Mouse (Mus musculus) Muller cell, postnatal 12 days (primary cell): ENCODE data around the gene Eps8l2.

Experiments used
- DNase-seq: peaks from one replicate; pipeline ENCODE4 v3.0.0-alpha.2; 2015; ENCODE audit errors: inconsistent ontology term

Gene Eps8l2

DNA sequence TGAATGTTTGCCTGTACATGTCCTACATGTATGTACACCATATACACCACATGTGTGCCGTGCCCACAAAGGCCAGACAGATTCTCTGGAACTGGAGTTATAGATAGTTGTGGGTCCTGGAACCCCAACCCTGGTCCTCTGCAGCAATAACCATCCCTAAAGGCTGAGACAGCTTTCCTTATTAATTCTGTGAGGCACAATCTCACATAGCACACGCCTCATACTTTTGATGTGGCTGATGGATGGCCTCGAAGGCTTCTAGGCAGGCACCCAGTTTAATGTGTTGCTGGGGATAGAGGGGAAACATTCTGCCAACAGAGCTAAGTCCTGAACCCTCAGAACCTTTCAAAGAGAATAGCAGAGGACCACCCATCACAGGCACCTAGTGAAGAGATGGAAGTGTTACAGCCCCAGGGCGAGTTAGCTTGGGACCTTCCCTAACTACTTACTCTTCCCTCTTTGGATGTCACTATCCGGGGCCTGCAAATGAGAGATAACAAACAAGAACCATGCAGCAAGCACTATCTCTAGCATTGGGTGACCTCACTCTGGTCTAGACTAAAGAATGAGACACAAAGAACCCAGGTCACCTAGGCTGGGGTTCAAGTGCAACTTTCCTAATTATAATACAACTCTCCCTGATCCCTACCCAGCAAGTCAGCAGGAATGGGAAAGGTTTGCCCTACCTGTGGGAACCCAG is 25.8 kb downstream of the Eps8l2 start:
- DNase-seq, result no peak

DNA sequence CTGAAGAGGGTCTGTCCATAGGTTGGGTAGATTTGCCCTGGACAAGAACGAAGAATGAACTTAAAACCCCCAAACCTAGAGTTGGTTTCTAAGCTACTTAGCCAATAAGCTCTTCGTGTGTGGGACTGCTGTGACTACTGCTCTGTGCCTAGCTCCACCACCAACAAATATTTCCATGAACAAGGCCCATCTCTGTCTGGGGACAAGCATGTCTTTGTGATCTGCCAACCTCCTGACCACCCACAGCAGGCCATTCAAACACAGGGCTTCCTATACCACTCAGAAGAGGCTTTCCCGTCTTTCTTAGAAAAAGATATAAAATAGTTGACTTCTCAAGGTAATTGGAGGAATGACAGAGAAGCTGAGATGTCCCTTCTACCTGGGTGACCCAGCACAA is 26.4 kb downstream of the Eps8l2 start:
- DNase-seq, result no peak

DNA sequence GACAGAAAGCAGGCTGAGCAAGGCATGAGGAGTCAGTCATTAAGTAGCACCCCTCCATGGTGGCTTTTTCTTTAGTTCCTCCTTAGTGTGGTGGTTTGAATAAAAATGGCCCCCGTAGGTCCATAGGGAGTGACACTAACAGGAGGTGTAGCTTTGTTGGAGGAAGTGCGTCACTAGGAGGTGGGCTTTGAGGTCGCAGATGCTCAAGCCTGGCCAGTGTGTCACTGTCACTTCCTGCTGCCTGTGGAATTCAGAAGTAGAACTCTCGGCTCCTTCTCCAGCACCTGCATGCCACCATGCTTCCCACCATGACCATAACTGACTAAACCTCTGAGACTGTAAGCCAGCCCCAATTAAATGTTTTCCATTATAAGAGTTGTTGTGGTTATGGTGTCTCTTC is 28.7 kb downstream of the Eps8l2 start:
- DNase-seq, result no peak

DNA sequence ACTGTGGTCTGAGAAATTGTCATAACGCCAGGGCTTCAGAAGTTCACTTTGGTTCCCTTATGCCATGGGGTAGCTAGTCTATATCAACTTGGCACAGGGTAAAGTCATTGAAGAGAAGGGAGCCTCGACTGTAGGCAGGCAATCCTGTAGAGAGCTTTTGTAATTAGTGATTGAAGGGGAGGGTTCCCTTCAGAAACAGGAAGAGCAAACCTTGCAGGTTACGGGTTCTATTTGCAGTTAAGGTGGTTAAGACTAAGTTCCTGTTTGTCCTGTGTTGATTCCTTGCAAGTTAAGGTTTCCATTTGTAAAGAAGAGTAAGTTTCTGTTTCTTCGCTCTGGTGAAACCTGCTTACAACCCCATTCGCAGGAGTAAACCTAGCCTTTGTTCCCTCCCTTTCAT is 31.2 kb downstream of the Eps8l2 start:
- no peak for DNase-seq

DNA sequence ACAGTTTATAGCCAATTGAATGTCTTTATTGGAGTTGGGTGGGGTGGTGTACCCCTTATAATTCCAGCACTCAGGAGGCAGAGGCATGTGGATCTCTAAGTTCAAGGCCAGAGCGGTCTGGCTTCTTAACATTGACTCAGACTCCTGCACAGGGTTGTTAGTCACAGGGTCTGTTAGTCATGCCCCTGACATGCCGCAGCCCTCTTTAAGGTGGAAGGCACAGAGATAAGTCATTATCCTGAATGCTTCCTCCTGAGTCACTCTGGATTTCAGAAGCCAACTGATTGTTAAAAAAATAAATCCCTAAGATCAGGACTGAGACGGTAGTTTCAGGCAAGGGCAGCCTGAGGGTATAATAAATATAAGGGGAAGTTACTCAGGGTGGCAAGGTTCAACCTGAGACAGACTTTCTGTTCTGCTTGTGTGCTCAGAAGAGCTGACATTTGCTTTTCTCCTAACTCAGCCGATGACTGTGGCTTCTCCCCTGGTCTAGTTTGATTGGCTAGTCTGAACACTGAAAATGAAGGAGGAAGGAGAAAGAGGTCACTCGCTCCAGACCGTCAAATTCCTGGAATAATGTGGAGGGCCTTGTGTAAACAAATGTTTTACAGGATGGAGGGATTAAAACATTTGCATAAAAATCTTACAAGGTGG is 33.4 kb downstream of the Eps8l2 start:
- DNase-seq, result peak; percentile 40

DNA sequence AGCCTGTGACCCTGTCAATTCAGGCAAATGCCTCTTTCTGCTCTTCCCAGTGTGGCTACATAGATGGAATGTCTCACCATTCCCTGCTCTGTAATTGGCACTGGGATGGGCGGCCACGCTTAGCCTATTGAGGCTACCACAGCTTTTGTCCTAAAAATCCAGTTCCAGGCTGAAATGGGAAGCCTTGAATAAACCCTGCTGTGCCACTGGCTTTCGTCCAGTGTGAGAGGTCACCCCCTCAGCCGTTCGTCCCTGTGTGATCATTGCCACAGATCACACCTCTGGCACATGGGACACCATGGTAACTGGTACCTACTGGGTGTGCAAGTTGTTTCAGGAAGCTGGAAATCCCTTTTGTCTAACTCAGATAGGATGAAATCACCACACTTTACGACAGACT is 34.9 kb downstream of the Eps8l2 start:
- DNase-seq, result peak; percentile 83

DNA sequence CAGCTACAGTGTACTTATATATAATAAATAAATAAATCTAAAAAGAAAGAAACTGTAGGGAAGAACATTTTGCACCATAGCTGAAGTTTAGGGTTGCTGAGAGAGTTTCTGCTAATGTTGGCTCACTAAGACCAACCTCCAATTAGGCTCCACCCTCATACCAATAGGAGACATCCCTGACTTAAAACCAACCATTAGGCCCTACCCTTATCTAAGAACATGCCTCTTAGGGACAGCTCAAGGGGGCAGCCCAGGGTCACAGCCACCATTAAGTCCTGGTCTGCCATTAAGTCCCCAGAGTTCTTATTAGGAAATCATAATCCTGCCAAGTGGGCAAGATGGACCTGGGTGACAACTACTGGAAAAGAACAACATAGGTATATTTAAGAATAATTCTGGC is 35.7 kb downstream of the Eps8l2 start:
- DNase-seq, result no peak

DNA sequence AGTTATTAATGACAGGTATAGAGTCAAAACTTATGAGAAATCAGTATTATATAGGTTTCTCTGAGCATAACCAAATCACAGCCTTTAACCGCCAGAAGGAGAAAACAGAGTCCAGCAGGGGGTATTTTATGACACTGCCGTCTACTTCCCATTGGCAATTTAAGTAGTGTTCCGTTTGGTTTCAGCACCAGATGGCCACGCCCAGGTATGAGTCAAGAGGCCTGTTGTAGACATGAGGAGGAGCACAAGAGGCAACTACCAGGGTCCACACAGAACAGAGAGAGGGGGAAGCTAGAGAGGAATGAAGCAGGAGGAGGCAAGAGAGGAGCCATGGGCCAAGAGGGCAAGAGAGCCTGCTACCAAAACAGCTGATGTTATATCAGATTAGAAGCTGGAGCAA is 40.9 kb downstream of the Eps8l2 start:
- DNase-seq, result no peak

DNA sequence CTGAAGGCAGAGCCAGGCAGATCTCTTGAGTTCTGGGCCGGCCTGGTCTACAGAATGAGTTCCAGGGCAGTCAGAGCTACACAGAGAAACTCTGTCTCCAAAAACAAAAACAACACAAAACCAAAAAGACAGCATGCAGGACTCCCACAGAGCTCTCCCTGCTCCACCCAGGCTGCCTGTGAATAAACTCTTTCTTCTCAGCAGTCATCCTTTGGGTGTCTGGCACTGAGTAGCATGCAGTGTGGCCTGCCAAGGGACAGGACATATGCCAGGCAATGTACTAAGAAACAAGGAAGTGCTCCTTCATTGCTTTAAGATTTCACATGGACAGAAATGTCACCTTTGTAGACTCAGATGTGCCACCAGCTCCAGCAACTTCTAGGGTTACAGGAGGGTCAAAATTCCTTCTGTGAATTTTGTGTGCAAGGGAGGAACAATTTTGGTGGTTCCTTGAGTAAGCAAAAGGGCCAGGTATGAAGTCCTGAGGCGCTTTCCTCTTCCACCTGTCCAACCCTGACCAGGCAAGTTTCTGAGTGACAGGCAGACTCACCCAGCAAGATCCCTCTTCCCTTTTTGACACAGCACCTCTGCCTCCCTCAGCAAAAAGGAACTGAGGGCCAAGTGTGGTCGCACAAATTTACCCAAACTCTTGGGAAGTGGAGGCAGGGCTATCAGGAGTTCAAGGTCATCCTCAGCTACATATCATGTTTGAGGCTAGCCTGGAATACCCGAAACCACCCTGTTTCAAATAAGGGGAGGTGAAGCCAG is 42.6 kb downstream of the Eps8l2 start:
- DNase-seq, result peak; percentile 16

DNA sequence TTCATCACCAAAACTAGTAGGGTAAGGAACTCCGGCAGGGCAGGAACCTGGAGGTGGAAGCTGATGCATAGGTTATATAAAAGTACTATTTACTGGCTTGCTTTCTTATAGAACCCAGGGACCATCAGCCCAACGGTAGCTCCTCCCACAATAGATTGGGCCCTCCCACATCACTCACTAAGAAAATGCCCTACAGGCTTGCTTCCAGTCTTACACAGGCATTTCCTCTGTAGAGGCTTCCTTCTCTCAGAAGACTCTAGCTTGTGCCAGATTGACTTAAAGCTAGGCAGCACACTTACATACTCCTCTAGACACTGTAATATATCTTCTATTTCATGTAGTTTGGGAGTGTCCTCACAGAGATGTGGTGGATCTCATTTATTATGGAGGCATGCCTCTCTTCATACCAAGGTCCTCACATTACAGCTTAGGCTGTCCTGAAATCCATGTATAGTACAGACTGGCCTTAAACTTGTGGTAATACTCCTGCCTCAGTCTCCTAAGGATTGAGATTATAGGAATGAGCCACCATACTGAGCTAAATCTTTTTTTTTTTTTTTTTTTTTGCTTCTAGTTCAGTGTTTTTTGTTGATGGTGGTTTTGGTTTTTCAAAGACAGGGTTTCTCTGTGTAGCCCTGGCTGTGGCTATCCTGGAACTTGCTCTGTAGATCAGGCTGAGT is 49.3 kb downstream of the Eps8l2 start:
- DNase-seq, result no peak

DNA sequence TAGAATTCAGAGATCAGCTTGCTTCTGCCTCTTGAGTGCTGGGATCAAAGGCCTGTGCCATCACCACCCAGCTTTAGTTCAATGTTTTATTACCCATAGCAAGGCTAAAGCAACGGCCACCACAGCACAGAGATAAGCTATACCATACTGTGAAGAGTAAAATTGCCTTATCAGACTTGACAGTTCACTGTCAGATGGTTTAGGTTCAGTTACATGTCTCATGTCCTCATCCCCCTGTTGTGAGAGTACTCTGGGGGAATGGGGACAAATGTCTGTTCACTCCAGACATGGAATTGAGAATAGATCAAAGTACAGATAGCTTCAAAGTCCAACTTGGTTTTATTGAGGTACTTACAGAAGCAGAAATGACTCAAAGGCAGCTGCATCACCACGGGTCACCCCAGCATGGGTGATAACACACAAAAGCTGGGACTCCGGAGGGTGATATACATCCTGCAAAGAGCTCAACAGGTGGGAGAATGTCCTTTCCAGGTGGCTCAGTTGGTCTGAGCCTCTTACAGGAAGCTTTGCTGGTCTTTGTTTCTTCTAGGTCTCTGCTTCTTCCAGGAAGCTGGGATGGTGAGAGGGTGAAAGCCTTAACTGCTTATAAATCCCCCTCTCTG is 49.9 kb downstream of the Eps8l2 start:
- no peak for DNase-seq

DNA sequence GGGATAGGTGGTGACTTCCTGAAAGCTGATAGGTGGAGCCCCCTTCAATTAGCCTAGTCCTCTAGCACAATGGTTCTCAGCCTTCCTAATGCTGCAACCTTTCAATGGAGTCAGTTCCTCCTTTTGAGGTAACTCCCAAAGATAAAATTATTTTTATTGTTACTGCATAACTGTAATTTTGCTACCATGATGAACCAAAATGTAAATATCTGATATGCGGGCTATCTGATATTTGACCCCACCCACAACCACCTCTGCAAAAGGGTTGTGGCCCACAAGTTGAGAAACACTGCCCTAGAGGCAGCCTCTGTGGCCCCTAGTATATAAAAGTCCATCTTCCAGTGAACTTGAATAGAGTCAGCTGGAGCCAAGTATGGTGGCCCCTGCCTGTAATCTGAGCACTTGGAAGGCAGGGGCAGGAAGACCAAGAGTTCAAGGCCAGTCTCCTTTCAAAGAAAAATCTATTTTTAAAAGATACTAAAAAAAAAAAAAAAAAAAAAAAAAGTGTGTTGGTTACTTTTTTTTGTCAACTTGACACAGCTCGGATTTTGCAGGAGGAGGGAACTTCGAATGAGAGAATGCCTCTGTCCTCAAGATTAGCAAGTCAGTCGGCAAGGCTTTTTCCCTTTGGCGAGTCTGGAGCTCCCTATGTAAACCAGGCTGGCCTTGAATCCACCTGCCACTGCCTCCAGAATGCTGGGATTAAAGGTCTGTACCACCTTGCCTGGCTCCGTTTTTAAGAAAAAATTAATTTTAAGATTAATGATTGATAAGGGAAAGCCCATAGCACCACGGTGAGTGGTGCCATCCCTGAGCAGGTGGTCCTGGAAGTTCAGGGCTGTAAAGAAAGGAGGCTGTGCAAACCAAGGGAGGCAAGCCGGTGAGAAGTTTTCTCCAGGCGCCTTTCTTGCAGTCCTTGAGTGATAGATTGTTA is 51.9 kb downstream of the Eps8l2 start:
- no peak for DNase-seq

DNA sequence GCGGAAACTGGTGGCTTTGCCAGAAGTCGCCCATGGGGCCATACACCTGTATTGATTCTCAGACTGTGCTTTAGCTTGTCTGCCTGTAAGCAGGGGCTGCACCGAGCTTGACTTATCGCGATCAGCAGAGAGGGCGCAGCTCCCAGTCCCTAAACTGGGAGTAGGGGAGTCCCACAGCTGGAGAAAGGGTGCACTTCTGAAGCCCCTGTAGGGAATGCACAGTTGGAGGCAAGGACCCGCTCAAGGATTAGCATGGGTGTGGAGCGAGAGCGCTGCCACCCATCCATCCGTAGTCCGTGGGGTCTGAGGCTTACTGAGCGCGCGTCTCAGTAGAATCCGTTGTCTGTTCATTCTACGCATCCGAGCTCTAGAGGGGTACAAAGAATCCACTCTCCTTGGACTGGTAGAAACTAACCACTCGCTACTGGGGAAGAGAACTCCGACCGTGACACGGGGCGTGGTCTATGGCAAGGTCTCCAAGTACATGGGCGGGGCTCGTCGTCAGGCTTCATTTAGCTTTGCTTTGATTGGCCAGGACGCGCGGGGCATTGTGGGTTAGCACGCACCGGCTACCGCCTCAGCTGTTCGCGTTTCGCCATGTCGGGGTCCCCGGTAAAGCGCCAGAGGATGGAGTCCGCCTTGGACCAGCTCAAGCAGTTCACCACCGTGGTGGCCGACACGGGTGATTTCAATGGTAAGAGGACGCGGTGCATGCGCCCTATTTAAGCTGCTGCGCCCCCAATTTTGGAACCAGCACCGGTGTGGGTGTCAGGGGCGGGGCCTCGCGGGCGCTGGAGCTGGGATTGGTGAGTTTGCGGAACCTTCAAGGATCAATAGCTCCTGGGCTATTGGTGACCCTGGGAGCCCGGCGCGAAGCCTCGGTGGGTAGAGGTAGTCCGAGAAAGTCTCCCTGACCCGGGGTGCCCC is 53.2 kb downstream of the Eps8l2 start, which contains the start of gene Taldo1:
Gene Taldo1 (plus strand): TSS at position 575 of the 927 bp plus-strand sequence.
- DNase-seq, result peak; percentile 94

DNA sequence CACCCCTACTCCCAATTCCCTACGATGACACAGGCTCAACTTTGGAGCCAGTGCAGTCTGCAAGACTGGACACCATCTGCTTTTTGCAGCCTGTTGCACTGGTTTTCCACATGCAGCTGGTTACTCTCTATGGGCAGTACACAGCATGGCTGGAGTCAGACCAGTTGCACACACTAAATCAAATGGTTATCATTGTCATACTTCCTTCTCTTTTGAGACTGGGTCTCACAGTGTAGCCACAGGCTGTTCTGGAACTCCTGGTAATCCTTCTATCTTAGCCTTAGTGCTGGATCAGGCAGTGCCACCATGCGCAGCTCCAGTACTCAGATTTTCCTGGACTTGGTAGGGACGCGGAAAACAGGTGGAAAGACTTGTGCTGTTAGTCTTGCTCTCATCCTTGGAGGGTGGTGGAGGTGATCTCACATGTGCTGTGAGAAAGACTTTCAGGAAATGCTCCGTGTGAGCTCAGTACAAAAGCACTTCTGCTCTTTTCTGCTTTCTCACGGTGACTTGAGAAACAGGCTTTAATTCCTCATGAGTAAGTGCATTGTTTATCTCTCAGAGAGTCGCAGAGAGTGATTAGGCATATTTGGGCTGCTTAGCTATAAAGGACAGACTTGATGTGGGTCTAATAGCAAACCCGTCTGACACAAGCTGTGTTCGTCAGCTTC is 54.0 kb downstream of the Eps8l2 start:
- peak; percentile 75 for DNase-seq

DNA sequence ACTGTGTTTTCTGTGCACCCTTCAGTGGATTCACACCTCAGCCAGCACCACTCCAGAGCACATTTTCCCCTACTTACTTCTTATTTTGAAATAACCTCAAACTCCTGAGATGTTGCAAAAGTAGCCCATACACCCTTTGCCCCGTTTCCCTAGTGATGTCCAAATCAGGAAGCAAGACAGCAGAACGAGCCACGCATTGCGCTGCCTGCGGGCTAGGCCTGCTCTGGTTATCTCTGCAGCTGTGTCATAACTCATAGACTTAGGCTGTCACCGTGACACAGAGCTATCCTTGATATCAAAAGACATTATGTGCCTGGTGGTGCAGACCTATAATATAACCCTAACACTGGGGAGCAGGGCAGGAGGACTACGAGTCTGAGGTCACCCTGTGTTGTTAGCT is 55.5 kb downstream of the Eps8l2 start:
- DNase-seq, result no peak

DNA sequence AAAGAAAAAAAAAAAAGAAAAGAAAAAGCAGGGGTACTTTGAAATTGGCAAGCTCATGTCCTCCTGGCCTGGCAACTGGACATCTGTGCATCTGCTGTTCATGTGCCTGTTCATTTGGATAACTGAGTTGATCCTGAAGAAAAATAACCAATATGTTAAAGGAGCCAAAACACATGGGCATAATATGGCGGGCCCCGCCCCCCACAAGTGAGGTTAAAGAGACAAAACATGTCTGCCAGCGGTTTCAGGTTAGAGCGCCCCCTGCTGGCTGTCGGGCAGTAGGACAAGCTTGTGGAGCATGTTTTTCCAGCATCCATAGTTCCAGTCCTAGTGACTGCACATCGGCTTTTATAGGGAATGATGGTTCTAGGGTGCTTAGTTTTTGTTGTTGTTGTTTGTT is 56.1 kb downstream of the Eps8l2 start:
- DNase-seq, result peak; percentile 65

DNA sequence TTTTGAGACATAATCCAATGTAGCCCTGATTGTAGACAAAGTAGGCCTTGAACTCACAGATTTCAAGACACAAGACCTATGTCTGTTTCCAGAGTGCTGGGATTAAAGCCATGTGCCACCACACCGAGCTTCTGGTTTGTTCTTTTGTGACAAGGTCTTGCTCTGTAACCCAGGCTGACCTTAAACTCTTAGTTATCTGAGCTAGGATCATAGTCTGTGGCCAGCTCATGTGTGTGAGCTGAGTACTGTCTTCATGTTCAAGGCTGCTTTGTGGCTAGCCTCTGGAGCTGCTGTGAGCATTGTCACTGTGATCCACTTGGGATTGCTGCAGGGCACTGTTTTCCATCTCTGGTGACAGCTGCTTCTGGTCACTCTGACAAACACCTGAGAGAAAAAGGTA is 56.7 kb downstream of the Eps8l2 start:
- no peak for DNase-seq

DNA sequence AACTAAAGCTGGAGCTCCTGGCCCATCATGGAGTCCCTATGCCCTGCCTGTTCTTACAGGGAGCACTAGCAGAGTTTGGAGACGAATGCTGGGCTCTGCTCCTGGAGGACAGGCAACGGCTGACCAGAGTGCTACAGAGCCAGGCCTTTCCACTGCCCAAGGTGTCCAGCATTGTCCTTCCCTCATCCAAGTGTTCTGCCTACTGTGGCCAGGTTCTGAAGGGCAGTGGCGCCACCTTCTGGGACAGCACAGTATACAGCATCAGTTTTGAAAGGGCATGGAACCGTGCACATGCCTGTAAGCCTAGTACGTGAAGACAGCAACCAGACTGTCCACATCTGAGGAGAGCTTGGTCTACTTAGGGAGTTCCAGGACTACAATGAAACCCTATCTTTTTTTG is 64.6 kb downstream of the Eps8l2 start:
- peak; percentile 60 for DNase-seq

DNA sequence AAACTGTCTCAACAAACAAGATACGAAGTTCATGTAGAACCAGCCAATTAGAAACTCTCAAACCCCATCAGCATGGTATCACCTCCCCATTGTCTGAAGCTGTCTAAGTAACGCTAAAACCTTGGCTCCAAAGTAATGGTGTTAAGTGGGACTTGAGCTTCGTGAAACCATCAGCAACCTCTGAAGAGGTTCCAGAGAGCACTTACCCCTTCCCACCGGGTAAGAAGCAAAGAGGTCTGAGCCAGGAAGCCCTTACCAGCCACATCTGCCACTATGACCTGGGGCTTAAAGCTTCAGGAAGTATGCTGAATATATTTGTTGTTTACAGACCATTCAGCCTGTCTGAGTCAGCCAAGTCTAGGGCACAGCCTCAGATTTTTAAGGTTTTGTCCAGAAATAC is 66.8 kb downstream of the Eps8l2 start:
- no peak for DNase-seq
